Mouse (Mus musculus): Measurements from ENCODE around the gene Itpkb.
A peak's percentile ranks its signal among the peaks of the same experiment; 100 is the strongest.

- peak; percentile 44 to 80 for TF ChIP-seq CTCF (conservative IDR thresholded peaks at IDR 0.05 in 1 of 2, IDR thresholded peaks at IDR 0.05 in 1 of 2; ENCODE audit: low read depth in 2 of 2, low read length in 2 of 2)
- TF ChIP-seq EP300 (IDR thresholded peaks at IDR 0.05; ENCODE audit: low read length) = no peak
Observed at GRCm38 (mm10) chr1:180407171-180407671, 76.9 kb downstream of the Itpkb start.

Measured in CH12.LX (cell line).